Mouse (Mus musculus) G1E (cell line): Measurements from ENCODE around the gene Tmem45b.

ENCODE experiments used
- CTCF ChIP-seq: IDR thresholded peaks from 2 replicates; pipeline ENCODE4 v1.5.1; 2012; ENCODE audit warnings: low read depth, low read length, inconsistent platforms, mixed read lengths
- GATA1 ChIP-seq: IDR thresholded peaks from 2 replicates; pipeline ENCODE4 v1.6.1; 2012; ENCODE audit warnings: borderline replicate concordance, low read length, inconsistent platforms, mixed read lengths
- GATA2 ChIP-seq: IDR thresholded peaks from 2 replicates; pipeline ENCODE4 v1.6.1; 2012; ENCODE audit warnings: low read depth, low read length, inconsistent platforms, borderline replicate concordance
- POLR2AphosphoS5 ChIP-seq: IDR thresholded peaks from 2 replicates; pipeline ENCODE4 v1.6.1; 2012; ENCODE audit warnings: low read depth, low read length, inconsistent platforms; ENCODE audit not compliant: insufficient replicate concordance
- TAL1 ChIP-seq: conservative IDR thresholded peaks from 2 replicates; pipeline ENCODE4 v1.6.1; 2012; ENCODE audit warnings: low read depth, low read length, inconsistent platforms, mixed read lengths

- TF ChIP-seq CTCF (no peak), GATA1 (no peak), POLR2AphosphoS5 (no peak), GATA2 (no peak), TAL1 (no peak)
Observed at GRCm38 (mm10) chr9:31376661-31377060, 87.6 kb downstream of the Tmem45b start.
